Mouse (Mus musculus): ENCODE measurements at regions not wholly inside any gene's neighbourhood (a gene's known extent, or its start where the extent isn't known, plus 50 kb on each side); places are given as distances from the start of the nearest gene placed in this dataset.

DNA sequence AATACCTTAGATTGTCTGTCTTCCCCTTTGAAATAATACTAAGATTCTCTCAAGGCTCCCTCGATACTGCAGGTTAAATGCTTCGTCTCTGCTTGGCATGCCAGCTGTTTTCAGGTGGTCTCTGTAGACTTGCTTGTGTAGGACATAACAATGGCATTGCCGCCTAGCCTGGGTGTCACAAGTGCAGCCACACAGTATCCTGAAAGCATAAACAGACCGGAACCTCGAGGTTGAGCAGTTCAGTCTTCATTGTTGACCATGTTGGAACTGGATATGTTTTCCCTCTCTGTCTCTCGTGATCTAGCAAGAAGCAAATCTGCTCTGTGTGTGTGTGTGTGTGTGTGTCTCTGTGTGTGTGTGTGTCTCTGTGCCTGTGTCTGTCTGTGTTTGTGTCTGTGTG is 675.4 kb upstream of the Tmem132c start:
- no peak for DNase-seq (ENCODE audit: low read depth)

DNA sequence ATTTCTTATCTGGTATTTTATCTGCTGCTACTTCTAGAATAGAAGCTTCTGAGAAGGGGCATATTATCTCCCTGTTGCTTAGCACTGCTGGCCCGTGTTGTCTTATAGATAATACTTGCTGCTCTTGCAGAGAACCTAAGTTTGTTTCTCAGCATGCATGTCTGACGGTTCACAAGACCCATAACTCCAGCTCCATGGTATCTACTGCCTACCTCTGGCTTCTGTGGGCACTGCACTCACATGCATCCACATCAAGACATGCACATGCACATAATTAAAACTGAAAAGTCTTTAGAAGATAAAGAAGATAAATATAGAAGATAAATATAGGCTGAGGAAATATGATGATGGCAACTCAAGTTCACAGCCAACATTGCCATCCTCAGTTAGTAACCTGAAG is 667.8 kb upstream of the Tmem132c start:
- no peak for DNase-seq (ENCODE audit: low read depth)

DNA sequence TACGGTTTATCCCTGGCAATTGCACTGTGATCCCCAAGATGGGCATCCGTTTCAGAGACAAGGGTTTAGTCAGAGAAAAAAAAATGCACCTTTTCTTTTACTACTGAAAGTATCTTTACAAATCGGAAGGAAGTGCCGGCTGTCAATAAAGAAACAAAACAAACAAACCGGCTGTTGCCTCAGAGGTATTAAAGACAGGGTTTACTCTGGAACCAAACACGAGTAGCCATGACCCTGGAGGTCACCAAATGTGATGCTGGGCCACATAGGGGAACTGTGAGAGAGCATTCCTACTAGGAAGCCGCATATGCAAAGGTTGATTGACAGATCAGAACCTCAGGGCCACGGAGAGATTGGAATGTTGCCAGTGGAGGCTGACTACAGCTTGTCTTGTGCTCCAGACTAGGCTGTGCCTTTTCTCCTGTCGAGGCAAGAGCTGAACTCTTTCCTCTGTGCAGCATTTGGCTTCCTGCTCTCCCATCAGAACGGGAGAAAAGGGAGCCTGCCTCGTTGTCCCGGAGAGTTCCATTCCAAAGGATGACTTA is 643.8 kb upstream of the Tmem132c start:
- no peak for DNase-seq (ENCODE audit: low read depth)

DNA sequence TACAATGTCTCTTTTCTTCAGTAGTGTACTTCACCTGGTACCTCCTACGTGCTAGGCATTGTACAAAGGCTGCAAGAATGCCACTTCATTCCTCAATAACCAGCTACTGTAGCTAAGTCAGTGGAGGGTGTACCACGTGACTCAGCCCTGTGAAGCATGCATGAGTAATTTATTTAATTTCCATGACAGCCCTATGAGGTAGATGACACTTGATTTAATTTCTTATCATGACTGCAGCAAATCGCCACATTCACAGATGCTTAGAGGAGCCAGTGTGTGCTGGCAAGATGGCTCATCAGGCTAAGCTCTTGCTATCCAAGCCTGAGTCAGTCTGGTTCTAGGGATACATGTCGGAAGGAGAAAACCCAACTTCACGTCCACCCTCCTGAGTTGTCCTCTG is 642.0 kb upstream of the Tmem132c start:
- DNase-seq (ENCODE audit: low read depth), result no peak

DNA sequence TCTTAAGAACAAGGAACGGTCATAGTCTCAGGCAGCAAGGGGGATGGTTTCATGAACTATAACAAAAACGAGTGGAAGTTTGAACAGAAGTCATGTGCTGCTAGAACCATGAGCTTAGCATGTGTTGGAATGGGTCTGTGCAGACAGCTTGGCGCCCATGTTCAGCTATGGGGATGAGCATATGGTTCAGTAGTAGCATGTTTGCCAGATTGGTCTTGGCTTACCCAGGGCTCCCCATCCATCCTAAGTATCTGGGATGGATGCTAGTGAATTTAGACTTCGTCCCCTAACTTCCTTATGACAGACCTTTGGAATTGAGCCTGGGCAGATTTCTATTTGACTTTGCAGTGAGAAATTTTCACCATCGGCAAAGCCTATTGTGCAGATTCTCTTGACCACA is 634.9 kb upstream of the Tmem132c start:
- DNase-seq (ENCODE audit: low read depth), result no peak

- no peak for DNase-seq (ENCODE audit: low read depth)
Observed at GRCm38 (mm10) chr5:126612571-126612970, 629.0 kb upstream of the Tmem132c start.

DNA sequence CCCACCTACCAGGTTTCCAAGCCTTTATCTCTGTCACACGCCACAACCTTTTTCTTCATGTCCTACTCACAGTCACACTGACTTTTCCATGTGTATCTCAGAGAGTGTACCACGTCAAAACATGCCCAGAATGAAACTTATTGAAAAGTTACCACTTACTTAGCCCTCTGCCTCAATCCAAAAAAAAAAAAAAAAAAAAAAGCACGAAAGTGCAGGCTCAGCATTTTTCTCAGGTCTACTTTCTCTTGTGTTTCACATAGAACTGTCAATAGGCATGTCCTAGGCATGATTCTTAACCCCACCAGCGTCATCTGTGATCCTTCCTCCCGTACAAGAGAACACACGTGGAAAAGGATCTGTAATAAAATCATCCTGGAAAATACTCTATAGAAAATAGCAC is 619.1 kb upstream of the Tmem132c start:
- no peak for DNase-seq (ENCODE audit: low read depth)

- DNase-seq (ENCODE audit: low read depth), result no peak
Observed at GRCm38 (mm10) chr5:126623205-126623604, 618.4 kb upstream of the Tmem132c start.

DNA sequence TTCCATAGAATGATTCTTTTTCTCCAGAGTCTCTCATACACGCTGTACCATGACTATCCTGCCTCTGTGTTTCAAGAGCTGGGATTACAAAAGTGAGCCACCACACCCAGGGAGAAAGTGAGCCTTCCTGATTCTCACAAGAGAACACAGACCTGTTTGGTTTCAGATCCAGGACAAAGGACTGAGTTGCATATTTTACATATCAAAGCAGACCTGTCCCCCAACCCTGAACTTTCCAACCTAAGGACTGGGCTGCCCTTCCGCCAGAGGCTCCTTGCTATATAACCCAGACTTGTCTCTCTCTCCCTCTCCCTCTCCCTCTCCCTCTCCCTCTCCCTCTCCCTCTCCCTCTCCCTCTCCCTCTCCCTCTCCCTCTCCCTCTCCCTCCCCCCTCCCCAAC is 611.8 kb upstream of the Tmem132c start:
- DNase-seq (ENCODE audit: low read depth), result no peak

DNA sequence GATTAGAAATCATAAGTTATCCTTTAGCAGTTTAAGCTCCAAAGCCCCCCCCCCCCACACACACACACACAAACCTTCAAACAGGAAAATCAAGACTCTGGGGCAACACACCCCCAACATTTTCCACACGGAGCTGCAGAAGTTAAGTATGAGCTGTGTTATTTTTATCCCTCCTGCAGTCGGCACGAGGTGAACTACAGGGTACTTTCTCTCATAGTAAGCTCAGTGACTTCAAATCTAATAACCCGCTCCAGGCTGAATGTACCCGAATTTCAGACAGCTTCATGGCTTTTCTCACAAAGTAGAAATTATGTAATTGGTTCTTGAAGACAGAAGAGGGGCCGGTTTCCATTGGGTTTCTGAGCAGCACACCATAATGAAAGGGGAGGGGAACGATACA is 591.2 kb upstream of the Tmem132c start:
- no peak for DNase-seq (ENCODE audit: low read depth)

GRCm38 (mm10) chr5:126651367-126651766 is 590.2 kb upstream of the Tmem132c start:
- DNase-seq (ENCODE audit: low read depth), result no peak

DNA sequence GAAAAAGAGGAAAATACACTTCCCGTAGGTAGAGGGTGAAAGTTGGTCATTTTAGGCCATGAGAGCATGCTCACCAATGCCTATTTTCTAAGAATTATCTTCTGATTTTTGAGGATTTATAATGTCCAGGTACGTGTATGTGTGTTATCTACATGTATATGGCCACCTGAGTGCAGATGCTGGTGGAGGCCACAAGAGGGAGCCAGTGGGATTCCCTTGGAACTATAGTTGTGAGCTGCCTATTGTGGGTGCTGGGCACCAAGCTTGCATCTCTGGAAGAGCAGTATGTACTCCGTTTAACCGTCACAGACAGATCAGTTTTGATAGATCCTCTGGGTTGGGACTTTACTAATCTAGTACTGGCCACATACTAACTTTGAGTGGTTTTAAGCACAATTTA is 579.0 kb upstream of the Tmem132c start:
- DNase-seq (ENCODE audit: low read depth), result no peak

GRCm38 (mm10) chr5:126671156-126671555 is 570.5 kb upstream of the Tmem132c start:
- no peak for DNase-seq (ENCODE audit: low read depth)

GRCm38 (mm10) chr5:126680262-126680661 is 561.3 kb upstream of the Tmem132c start:
- no peak for DNase-seq (ENCODE audit: low read depth)

DNA sequence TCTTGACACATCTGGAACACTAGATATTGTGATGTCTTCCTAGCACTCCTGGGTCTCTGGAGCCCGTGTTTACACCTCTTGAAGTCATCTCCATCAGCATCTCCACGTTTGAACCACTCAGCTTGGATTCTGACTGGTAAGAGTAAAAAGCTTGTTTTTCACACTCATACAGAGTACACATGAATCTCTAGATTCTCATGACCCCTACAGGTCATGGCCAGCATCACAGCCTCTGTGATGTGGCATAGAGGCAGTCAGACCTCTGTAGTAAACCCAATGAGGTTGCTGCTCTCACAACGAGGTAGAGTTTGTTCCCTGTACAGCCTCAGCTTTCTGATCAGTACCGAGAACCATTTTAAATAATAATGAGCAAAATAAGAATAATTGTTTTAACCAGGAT is 542.3 kb upstream of the Tmem132c start:
- DNase-seq (ENCODE audit: low read depth), result no peak

- no peak for DNase-seq (ENCODE audit: low read depth)
Observed at GRCm38 (mm10) chr5:126703516-126704282, 537.9 kb upstream of the Tmem132c start.

GRCm38 (mm10) chr5:126705871-126706270 is 535.7 kb upstream of the Tmem132c start:
- no peak for DNase-seq (ENCODE audit: low read depth)

GRCm38 (mm10) chr5:126706701-126707100 is 534.9 kb upstream of the Tmem132c start:
- no peak for DNase-seq (ENCODE audit: low read depth)

DNA sequence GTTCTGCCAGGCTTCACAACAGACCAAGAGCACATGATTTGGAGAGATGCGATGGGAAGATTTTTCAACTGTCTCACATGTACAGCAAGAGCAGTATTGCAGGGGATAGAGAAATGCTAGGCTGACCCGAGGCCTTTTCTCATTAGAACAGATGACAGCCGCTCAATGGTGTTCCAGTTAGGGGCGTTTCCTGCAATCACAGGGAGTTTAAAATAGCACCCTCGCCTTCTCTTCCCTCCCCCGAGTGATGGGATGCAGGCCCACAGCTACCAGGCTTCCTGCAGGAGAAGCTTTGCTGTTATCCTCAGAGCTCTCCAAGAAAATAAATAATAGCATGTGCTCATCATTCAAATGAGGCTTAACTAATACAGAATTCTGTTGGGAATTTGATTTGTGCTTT is 526.9 kb upstream of the Tmem132c start:
- no peak for DNase-seq (ENCODE audit: low read depth)

DNA sequence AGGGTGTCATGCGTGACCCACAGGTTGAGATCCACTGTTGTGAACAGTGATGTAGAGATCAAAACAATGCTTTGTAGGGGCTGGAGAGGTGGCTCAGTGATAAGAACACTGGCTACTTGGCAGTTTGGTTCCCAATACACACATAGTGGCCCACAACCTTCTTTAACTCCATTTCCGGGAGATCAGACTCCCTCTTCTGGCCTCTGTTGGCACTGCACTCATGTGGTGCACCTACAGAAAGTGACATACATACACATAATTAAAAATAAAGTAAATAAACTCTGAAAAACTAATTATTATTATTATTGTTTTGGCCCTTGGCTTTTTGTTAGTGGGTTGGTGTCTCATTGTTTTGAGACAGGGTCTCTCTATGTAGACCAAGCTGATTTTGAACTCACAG is 523.2 kb upstream of the Tmem132c start:
- DNase-seq (ENCODE audit: low read depth), result no peak

- DNase-seq (ENCODE audit: low read depth), result no peak
Observed at GRCm38 (mm10) chr5:126721300-126721699, 520.3 kb upstream of the Tmem132c start.

DNA sequence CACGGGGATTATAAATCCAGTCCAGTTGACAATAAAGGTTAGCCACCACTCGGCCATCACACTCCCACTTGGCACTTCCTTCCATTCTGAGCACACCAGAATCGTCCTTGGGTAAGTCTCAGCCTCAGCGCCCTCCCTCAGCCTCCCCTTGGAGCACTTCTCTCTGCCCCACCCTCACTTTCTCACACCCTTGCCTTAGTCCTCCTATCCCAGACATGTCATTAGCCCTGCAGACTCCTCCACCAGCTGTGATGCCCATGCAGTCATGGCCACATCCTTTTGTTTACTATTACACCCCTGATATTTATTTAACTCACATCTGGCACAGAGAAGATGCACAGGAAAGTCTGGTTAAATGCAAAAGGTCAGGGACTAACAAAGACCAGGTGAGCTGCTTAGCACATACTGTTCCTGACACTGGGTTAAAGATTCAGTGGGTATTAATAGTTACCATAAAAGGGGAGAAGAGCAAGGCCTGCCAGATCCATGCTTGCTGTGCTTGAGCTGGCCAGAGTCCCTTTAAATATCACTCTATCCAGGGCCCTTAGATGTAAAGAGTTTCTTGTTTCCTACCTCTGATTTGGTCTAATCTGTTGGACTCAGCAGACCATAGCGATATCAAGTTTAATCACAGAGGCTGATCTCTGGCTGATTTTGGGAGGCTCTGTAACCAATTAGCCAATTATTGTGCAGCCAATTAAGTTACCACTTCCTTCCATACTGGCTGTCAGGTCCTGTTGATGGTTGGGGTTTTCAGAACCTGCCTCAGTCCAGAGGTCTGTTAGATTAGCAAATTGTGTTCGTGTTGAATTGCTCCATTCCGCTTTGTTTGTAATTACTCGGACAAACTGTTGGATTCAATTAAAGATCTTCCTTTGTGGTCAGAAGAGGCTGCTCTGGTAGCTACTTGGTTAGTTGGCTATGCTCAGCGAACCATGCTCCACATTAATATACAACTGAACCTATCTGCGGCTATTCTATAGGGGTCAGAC is 518.0 kb upstream of the Tmem132c start:
- no peak for DNase-seq (ENCODE audit: low read depth)

GRCm38 (mm10) chr5:126724329-126724728 is 517.3 kb upstream of the Tmem132c start:
- no peak for DNase-seq (ENCODE audit: low read depth)
